Mouse (Mus musculus) right cerebral cortex, postnatal 25 days (tissue): ENCODE results near the gene Fgf22.
A peak's percentile ranks its signal among the peaks of the same experiment; 100 is the strongest.

Source experiments
- DNase-seq: peaks from one replicate; pipeline ENCODE4 v3.0.0; 2022

Fgf22 gene

GRCm38 (mm10) chr10:79754856-79755516, at the start of gene Fgf22:
Gene Fgf22 (plus strand): TSS chr10:79755076.
- DNase-seq: peak; percentile 75

GRCm38 (mm10) chr10:79705951-79706350, 48.9 kb upstream of the Fgf22 start:
- no peak for DNase-seq

- DNase-seq: no peak
Observed at GRCm38 (mm10) chr10:79706406-79707094, 48.3 kb upstream of the Fgf22 start.

- no peak for DNase-seq
Observed at GRCm38 (mm10) chr10:79707162-79707561, 47.7 kb upstream of the Fgf22 start.

GRCm38 (mm10) chr10:79707759-79708158, 47.1 kb upstream of the Fgf22 start:
- DNase-seq: no peak

- no peak for DNase-seq
Observed at GRCm38 (mm10) chr10:79708668-79709067, 46.2 kb upstream of the Fgf22 start.

DNA sequence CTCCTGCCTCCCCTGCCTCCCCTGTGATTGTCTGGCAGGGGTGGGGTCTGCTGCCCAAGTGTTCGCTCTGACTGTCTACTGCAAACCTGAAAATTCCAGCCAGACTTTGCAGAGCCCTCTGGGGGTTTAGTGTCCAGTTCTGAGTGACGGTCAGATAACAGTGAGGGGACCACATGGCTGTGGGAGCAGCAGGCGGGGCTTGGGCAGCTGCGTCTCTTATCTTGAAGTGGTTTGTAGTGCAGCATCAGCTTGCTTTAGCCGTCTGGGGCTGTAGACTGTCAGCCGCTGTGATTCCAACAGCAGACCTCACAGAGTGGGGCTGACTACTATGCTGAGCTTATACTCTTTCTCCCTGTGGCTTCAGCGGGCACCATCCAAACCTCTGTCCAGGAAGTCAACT, 45.6 kb upstream of the Fgf22 start:
- no peak for DNase-seq

GRCm38 (mm10) chr10:79712029-79712428, 42.8 kb upstream of the Fgf22 start:
- no peak for DNase-seq

DNA sequence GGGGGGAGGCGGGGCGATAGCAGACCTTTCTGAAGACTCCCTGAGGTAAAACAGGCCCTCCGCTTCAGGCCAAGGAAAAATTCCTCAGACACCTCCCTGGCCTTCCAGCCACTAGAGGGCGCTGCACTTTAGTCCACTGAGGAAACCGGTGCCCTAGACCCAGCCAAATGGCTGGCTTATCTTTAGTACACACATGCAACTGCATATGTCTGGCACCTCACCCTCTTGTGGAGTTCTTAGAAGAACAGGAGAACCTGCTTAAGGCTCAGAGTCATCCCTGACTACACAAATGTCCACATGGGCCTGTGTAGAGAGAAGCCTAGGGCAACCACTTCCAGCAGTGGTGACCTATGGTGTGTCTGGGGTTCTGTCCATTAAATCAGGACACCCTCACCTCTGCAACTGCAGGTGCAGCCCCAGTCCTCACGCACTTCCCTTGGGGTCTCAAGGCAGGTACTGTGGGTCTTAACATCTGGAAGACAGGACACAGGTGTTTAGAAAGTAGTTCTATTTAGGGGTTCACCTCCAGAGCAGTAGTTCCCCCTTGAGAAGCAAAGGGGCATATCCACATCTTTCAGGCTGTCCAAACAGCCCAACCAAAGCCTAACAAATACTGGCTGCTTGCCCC, 42.3 kb upstream of the Fgf22 start:
- DNase-seq: peak; percentile 69

- no peak for DNase-seq
Observed at GRCm38 (mm10) chr10:79713163-79713562, 41.7 kb upstream of the Fgf22 start.

DNA sequence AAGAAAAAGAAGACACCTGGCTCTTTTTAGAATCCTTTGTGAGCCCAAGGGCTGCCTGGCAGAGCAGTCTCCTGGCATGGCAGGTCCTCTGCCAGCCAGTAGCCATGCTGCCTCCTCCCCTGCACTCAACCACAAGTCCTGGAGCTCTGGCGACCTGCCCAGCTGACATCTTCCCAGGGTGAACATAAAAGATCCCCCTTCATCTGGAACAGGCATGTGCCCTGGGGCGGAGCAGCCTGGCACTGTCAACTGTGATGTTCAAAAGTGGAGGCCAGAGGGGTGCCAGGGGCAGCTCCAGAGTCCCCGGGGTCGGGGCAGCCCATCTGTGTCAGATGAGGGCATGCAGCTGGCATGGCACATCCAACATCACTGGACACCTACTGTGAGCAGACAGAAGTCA, 39.9 kb upstream of the Fgf22 start:
- DNase-seq: no peak

- peak; percentile 37 for DNase-seq
Observed at GRCm38 (mm10) chr10:79716254-79716987, 38.5 kb upstream of the Fgf22 start, which contains the start of gene Hcn2. Gene Hcn2 (plus strand): TSS chr10:79716634.

DNA sequence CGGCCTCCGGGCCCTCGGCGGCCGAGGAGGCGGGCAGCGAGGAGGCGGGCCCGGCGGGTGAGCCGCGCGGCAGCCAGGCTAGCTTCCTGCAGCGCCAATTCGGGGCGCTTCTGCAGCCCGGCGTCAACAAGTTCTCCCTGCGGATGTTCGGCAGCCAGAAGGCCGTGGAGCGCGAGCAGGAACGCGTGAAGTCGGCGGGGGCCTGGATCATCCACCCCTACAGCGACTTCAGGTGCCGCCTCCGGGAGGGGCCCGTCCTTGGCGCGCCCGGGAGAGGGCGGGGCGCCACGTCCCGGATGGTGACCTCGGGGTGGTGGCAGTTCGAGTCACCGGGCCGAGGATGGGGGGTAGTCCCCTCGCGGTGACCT, 37.9 kb upstream of the Fgf22 start:
- DNase-seq: peak; percentile 61

DNA sequence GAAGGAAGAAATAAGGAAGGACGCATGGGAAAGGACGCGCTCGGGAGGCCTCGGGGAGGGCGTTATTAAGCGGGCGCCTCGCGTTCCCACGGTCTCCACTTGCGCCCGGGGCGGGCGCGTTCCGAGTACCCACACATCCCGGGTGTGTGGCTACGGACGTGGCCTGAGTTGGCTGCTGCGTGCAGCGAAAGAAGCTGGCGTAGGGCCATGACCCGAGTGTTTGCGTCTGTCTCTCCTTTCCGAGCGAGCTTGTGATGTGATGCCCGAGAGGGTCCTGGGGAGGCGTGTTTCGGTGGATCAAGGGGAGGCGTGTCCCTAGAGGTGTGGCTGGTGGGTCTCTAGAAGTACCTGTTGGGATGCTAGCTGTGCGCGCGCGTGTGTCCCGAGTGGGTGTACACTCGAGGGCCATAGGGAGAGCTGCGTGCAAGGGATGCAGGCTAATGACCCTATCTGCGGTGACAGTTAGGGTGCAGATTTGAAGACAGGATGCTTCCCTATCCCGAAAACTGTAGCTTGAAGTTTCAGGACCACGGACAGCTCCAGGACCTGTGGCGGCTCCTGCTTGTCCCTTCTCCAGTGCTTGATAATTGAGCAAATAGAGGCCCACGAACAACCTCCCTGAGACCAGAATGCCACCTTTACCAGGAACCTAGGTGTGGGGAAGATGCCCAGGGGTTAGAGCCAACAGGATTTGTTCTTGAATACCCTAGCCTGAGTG, 37.1 kb upstream of the Fgf22 start:
- no peak for DNase-seq

DNA sequence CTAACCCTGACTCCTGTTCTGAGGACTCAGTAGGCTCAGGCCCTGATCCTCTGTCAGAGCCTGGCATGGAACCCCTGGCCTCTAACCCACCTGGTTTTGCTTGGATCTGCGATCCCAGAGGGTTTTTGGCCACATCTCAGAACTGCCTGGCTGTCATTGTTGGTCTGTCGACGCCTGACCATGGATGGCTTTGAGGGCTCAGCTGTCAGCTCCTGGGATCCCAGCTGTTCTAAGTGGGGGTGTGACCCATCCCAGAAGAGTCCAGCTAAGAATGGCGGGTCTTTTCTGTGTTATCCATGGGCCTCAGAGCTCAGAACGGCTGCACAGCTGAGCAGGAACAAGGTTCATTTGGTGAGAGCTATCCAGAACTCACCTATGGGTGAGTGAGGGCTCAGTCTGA, 33.8 kb upstream of the Fgf22 start:
- DNase-seq: no peak

- no peak for DNase-seq
Observed at GRCm38 (mm10) chr10:79723047-79723446, 31.8 kb upstream of the Fgf22 start.

GRCm38 (mm10) chr10:79723692-79724091, 31.2 kb upstream of the Fgf22 start:
- no peak for DNase-seq

- DNase-seq: no peak
Observed at GRCm38 (mm10) chr10:79726090-79726489, 28.8 kb upstream of the Fgf22 start.

GRCm38 (mm10) chr10:79728323-79729249, 26.3 kb upstream of the Fgf22 start:
- peak; percentile 61 for DNase-seq

DNA sequence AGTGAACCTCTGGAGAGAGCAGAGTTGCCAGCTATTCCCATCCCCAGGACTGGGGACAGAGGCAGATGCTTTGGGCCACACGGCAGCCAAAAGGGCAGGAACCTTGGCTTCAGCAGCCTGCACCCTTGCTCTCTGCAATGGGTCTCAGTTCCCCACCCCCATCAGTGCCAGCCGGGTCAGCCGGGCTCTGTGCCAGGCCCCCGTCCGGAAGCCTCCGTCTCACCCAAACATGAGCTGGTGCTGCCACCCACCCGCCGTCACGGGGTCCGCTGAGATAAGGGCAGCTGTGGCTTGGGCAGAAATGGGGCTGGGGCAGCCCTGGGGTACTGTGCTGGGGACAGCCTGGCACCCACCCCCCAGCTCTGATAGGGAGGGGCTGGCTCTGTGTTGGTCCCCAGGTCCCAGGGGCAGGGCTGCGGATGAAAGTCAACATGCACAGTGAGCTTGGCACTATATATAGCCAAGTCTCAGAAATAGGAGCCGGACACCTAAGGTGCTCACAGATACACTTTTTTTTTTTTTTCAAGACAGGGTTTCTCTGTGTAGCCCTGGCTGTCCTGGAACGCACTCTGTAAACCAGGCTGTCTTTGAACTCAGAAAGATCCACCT, 25.4 kb upstream of the Fgf22 start:
- no peak for DNase-seq

DNA sequence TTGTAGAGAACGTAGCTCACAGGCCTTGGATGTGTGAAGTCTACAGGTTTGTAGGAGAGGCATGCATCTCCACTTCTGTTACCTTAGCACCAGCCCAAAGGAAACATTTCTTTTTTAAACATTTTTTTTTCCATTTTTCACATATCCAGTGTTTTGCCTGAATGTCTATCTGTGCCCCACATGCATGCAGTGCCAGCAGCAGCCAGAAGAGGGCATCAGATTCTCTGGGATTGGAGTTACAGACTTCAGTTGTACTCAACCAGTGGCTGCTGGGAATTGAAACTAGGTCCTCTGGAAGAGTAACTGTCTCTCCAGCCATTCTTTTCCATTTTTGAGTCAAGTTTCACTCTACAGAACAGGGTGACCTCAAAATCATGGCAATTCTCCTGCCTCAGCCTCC, 22.4 kb upstream of the Fgf22 start:
- DNase-seq: no peak
